Mouse (Mus musculus) G1E (cell line): ENCODE measurements around the gene Atf3.

Source experiments
- CTCF ChIP-seq: IDR thresholded peaks from 2 replicates; pipeline ENCODE4 v1.5.1; 2012; ENCODE audit warnings: low read depth, low read length, inconsistent platforms, mixed read lengths
- GATA1 ChIP-seq: IDR thresholded peaks from 2 replicates; pipeline ENCODE4 v1.6.1; 2012; ENCODE audit warnings: borderline replicate concordance, low read length, inconsistent platforms, mixed read lengths
- GATA2 ChIP-seq: IDR thresholded peaks from 2 replicates; pipeline ENCODE4 v1.6.1; 2012; ENCODE audit warnings: low read depth, low read length, inconsistent platforms, borderline replicate concordance
- POLR2AphosphoS5 ChIP-seq: IDR thresholded peaks from 2 replicates; pipeline ENCODE4 v1.6.1; 2012; ENCODE audit warnings: low read depth, low read length, inconsistent platforms; ENCODE audit not compliant: insufficient replicate concordance
- TAL1 ChIP-seq: conservative IDR thresholded peaks from 2 replicates; pipeline ENCODE4 v1.6.1; 2012; ENCODE audit warnings: low read depth, low read length, inconsistent platforms, mixed read lengths

DNA sequence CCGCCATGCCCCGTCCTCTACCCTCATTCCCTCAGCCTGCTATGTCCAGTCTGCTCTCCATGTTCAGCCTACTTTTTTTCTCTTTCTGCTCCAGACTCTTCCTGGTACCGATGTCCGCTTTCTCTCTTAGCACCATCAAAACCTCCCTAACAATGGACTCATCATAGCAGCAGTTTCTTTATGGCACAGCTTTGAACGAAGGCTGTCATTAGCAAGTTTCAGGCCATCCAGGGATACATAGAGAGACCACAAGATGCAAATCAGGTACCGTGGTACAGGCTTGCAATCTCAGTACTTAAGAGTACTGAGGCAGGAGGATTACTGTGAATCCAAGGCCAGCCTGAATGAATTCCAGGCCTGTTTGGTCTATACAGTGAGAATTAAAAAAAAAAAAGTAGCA is 25.1 kb downstream of the Atf3 start:
- no peak for TF ChIP-seq CTCF
- no peak for TF ChIP-seq GATA2
- no peak for TF ChIP-seq POLR2AphosphoS5
- no peak for TF ChIP-seq GATA1
- no peak for TF ChIP-seq TAL1
